Mouse (Mus musculus) stomach, embryonic 14.5 days (tissue): Measurements from ENCODE around the gene Unc5b. TPM values are rescaled to one million over a fixed set of nuclear protein-coding genes. Genes with fewer than 3 reads are reported as not detected.
A peak's percentile ranks its signal among the peaks of the same experiment; 100 is the strongest.

ENCODE experiments used
- ATAC-seq: fragments of 200-750 bp; cut with Nextera tagmentation; 2 replicates; pipeline ENCODE4 v1.8.0; 2017; ENCODE audit warnings: low read depth, moderate TSS enrichment; ENCODE audit not compliant: insufficient number of reproducible peaks, insufficient read depth, low FRiP score
- H3K27ac ChIP-seq: fragments of 300-500 bp; sonication (generic); 2 replicates; pipeline ENCODE4 v1.5.1; 2014; ENCODE audit warnings: mild to moderate bottlenecking, low read length, moderate library complexity, mixed read lengths
- H3K27me3 ChIP-seq: fragments of 300-500 bp; sonication (generic); 2 replicates; pipeline ENCODE4 v1.6.1; 2014; ENCODE audit warnings: low read length, control low read depth, mixed read lengths; ENCODE audit not compliant: control insufficient read depth, insufficient read depth
- H3K36me3 ChIP-seq: fragments of 300-500 bp; sonication (generic); 2 replicates; pipeline ENCODE4 v1.6.1; 2014; ENCODE audit warnings: mild to moderate bottlenecking, control low read depth, low read length, moderate library complexity, mixed read lengths; ENCODE audit not compliant: control insufficient read depth, insufficient read depth
- H3K4me1 ChIP-seq: fragments of 300-500 bp; sonication (generic); 2 replicates; pipeline ENCODE4 v1.6.1; 2014; ENCODE audit warnings: low read length, control low read depth, mixed read lengths; ENCODE audit not compliant: control insufficient read depth, insufficient read depth
- H3K4me2 ChIP-seq: fragments of 300-500 bp; sonication (generic); replicated peaks from 2 replicates; pipeline ENCODE4 v1.6.1; 2014; ENCODE audit warnings: low read depth, low read length, control low read depth
- H3K4me3 ChIP-seq: fragments of 300-500 bp; sonication (generic); 2 replicates; pipeline ENCODE4 v1.5.1; 2014; ENCODE audit warnings: low read depth, low read length, control low read depth
- H3K9ac ChIP-seq: fragments of 300-500 bp; sonication (generic); replicated peaks from 2 replicates; pipeline ENCODE4 v1.6.1; 2014; ENCODE audit warnings: low read depth, mild to moderate bottlenecking, control low read depth, low read length, moderate library complexity, mixed read lengths
- H3K9me3 ChIP-seq: fragments of 300-500 bp; sonication (generic); 2 replicates; pipeline ENCODE4 v1.6.1; 2016; ENCODE audit warnings: low read depth, low read length, control low read depth; ENCODE audit not compliant: control insufficient read depth
- WGBS: fragments of 180-500 bp; shearing (Covaris S2); extraction: QIAGEN DNeasy Blood & Tissue Kit; methylation state at CpG from one replicate; pipeline ENCODE4 v1.1.7; 2014; 5-methylcytosine and 5-hydroxymethylcytosine counted together
- polyA plus RNA-seq: library from polyadenylated mRNA; unstranded; fragments of >200 nt; fragmentation: Nextera tagmentation; extraction: Ambion mirVana; gene quantifications from 2 replicates; pipeline ENCODE4 v1.2.1, GENCODE M21; 2014

Gene Unc5b
- polyA plus RNA-seq, 1 experiment from 2014 or later = 4.2 TPM

- Histone ChIP-seq H3K4me2 (no peak overlapping the region), H3K4me1 (peaks cover 19% of the 10 kb centered on the region; the same call in 1 of the 2 replicates), H3K4me3 (no peak overlapping the region), H3K9me3 (no peaks in the 10 kb centered on the region), H3K36me3 (no peaks in the 10 kb centered on the region), H3K9ac (no peak overlapping the region), H3K27ac (no peak overlapping the region), H3K27me3 (no peaks in the 10 kb centered on the region)
- ATAC-seq = no peak
- WGBS = 13% methylated on average over 19 of the region's 19 CpGs
Observed at GRCm38 (mm10) chr10:60800295-60801167, 30.9 kb downstream of the Unc5b start.

GRCm38 (mm10) chr10:60797682-60798422 is 33.5 kb downstream of the Unc5b start:
- no peaks in the 10 kb centered on the region for H3K27me3 ChIP-seq
- H3K9me3 ChIP-seq = no peaks in the 10 kb centered on the region
- H3K36me3 ChIP-seq = no peaks in the 10 kb centered on the region
- H3K9ac ChIP-seq = no peak overlapping the region
- H3K4me2 ChIP-seq = no peak overlapping the region
- no peak overlapping the region for H3K27ac ChIP-seq
- peaks cover 12% of the 10 kb centered on the region; the same call in 1 of the 2 replicates for H3K4me1 ChIP-seq
- 72% methylated on average over 14 of the region's 14 CpGs for WGBS
- ATAC-seq = no peak
- H3K4me3 ChIP-seq = no peak overlapping the region

GRCm38 (mm10) chr10:60796474-60796873 is 34.9 kb downstream of the Unc5b start:
- no peak overlapping the region for H3K9ac ChIP-seq
- no peaks in the 10 kb centered on the region for H3K9me3 ChIP-seq
- no peak overlapping the region for H3K27ac ChIP-seq
- H3K27me3 ChIP-seq = no peaks in the 10 kb centered on the region
- H3K4me2 ChIP-seq = no peak overlapping the region
- WGBS = 85% methylated on average over 7 of the region's 7 CpGs
- ATAC-seq = no peak; the same call in 1 of the 2 replicates
- no peaks in the 10 kb centered on the region for H3K36me3 ChIP-seq
- peaks cover 18% of the 10 kb centered on the region; the same call in 1 of the 2 replicates for H3K4me1 ChIP-seq
- H3K4me3 ChIP-seq = no peak overlapping the region

- 71% methylated on average over 5 of the region's 5 CpGs for WGBS
- ATAC-seq = no peak
- no peak overlapping the region for H3K4me2 ChIP-seq
- H3K4me3 ChIP-seq = no peak overlapping the region
- no peak overlapping the region for H3K27ac ChIP-seq
- H3K36me3 ChIP-seq = no peaks in the 10 kb centered on the region
- H3K4me1 ChIP-seq = peaks cover 13% of the 10 kb centered on the region; the same call in 1 of the 2 replicates
- no peaks in the 10 kb centered on the region for H3K9me3 ChIP-seq
- no peak overlapping the region for H3K9ac ChIP-seq
- H3K27me3 ChIP-seq = no peaks in the 10 kb centered on the region
Observed at GRCm38 (mm10) chr10:60796028-60796427, 35.4 kb downstream of the Unc5b start.

GRCm38 (mm10) chr10:60794792-60795191 is 36.6 kb downstream of the Unc5b start:
- no peak for ATAC-seq
- peaks cover 7% of the 10 kb centered on the region; the same call in 1 of the 2 replicates for H3K4me1 ChIP-seq
- no peak overlapping the region for H3K9ac ChIP-seq
- WGBS = 50% methylated on average over 8 of the region's 8 CpGs
- H3K4me3 ChIP-seq = no peak overlapping the region
- H3K4me2 ChIP-seq = no peak overlapping the region
- no peaks in the 10 kb centered on the region for H3K27me3 ChIP-seq
- H3K36me3 ChIP-seq = no peaks in the 10 kb centered on the region
- H3K9me3 ChIP-seq = no peaks in the 10 kb centered on the region
- H3K27ac ChIP-seq = no peak overlapping the region

GRCm38 (mm10) chr10:60794374-60794773 is 37.0 kb downstream of the Unc5b start:
- no peak; the same call in 1 of the 2 replicates for ATAC-seq
- H3K4me3 ChIP-seq = no peak overlapping the region
- H3K36me3 ChIP-seq = no peaks in the 10 kb centered on the region
- WGBS = 59% methylated on average over 11 of the region's 11 CpGs
- peaks cover 7% of the 10 kb centered on the region; the same call in 1 of the 2 replicates for H3K4me1 ChIP-seq
- H3K9ac ChIP-seq = no peak overlapping the region
- H3K27me3 ChIP-seq = no peaks in the 10 kb centered on the region
- no peaks in the 10 kb centered on the region for H3K9me3 ChIP-seq
- H3K27ac ChIP-seq = no peak overlapping the region
- H3K4me2 ChIP-seq = no peak overlapping the region

GRCm38 (mm10) chr10:60792841-60793240 is 38.5 kb downstream of the Unc5b start:
- H3K9ac ChIP-seq = no peak overlapping the region
- no peak overlapping the region for H3K27ac ChIP-seq
- 41% methylated on average over 11 of the region's 11 CpGs for whole genome bisulfite sequencing
- H3K4me1 ChIP-seq = peaks cover 7% of the 10 kb centered on the region; the same call in 1 of the 2 replicates
- 0 out of 2 replicates have a peak, but pooled peaks have one; percentile 16 for ATAC-seq
- no peak overlapping the region for H3K4me2 ChIP-seq
- H3K9me3 ChIP-seq = no peaks in the 10 kb centered on the region
- no peaks in the 10 kb centered on the region for H3K36me3 ChIP-seq
- H3K4me3 ChIP-seq = no peak overlapping the region
- no peaks in the 10 kb centered on the region for H3K27me3 ChIP-seq

- H3K4me3 ChIP-seq = no peak overlapping the region
- H3K9ac ChIP-seq = no peak overlapping the region
- ATAC-seq = no peak
- H3K4me1 ChIP-seq = peaks cover 7% of the 10 kb centered on the region; the same call in 1 of the 2 replicates
- no peaks in the 10 kb centered on the region for H3K27me3 ChIP-seq
- WGBS = 32% methylated on average over 10 of the region's 10 CpGs
- no peaks in the 10 kb centered on the region for H3K36me3 ChIP-seq
- H3K27ac ChIP-seq = no peak overlapping the region
- no peaks in the 10 kb centered on the region for H3K9me3 ChIP-seq
- H3K4me2 ChIP-seq = no peak overlapping the region
Observed at GRCm38 (mm10) chr10:60792365-60792764, 39.0 kb downstream of the Unc5b start.
